12 mouse cellular contexts compared by ENCODE assay signal in the genomic region with DNA sequence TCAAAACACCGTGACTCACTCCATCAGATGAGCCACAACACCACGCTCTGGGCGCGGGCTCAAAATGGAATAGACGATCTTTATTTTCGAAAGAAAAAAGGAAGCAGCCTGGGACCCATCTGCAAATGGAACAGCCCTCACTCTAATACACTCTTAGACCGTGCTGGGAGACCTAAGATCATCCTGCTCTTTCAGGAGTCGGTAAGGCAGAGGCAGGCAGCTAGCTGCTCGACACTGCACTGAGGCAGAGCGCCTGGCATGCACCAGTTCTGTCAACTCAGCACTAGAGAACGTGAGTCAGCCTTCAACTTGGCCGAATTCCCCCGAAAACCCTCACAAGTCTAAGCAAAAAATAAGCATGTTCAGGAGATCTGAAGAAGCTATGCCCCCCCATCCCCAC.
DNase-seq lines count a peak whose midpoint lies in the region; ATAC-seq and TF ChIP-seq lines count a peak whose summit lies in the region.
"Had no signal": no experiment of that assay in that cellular context is flagged by ENCODE, and none has a peak within 500 bp of the region (broad histone marks: within the 10 kb centered on the region; RNA-seq: fewer than 3 reads in every experiment).

No protein-coding gene starts in this region.

- peaks cover 82% of the 10 kb centered on the region for H3K4me1 ChIP-seq in hindbrain, embryonic 10.5 days (replicated peaks)
- peaks cover 3% of the 10 kb centered on the region; the same call in 1 of the 2 replicates for H3K4me1 ChIP-seq in hindbrain, postnatal 0 days (ENCODE audit: insufficient read depth, low read length)
- peaks cover 42% of the 10 kb centered on the region for H3K4me1 ChIP-seq in hindbrain, embryonic 15.5 days (replicated peaks)
- peaks cover 26% of the 10 kb centered on the region for H3K4me1 ChIP-seq in olfactory bulb, adult 2 months (ENCODE audit: control insufficient read depth, insufficient read depth, low read length)
- H3K4me1 ChIP-seq: liver, embryonic 15.5 days had no signal

- no peak overlapping the region for H3K4me2 ChIP-seq in hindbrain, postnatal 0 days (ENCODE audit: low read depth, low read length)
- peak overlapping the region; percentile 18; the same call in 1 of the 2 replicates for H3K4me2 ChIP-seq in hindbrain, embryonic 15.5 days
- H3K4me2 ChIP-seq: liver, embryonic 15.5 days had no signal

- no peaks in the 10 kb centered on the region for H3K9me3 ChIP-seq in hindbrain, embryonic 10.5 days
- H3K9me3 ChIP-seq in hindbrain, postnatal 0 days (ENCODE audit: low read length): no peaks in the 10 kb centered on the region
- H3K9me3 ChIP-seq in hindbrain, embryonic 15.5 days: no peaks in the 10 kb centered on the region
- H3K9me3 ChIP-seq: liver, embryonic 15.5 days had no signal

- intact Hi-C loops in gastrocnemius, postnatal 14 days (cut with DNase I; ENCODE audit: low total_unique reads): loop anchor here (10.0 kb wide), 1 partner anchor 97 kb away; no protein-coding TSS in a partner anchor

- no peak overlapping the region for H3K4me3 ChIP-seq in hindbrain, embryonic 10.5 days
- no peak overlapping the region for H3K4me3 ChIP-seq in hindbrain, postnatal 0 days (ENCODE audit: low read length)
- no peak overlapping the region for H3K4me3 ChIP-seq in hindbrain, embryonic 15.5 days
- H3K4me3 ChIP-seq in olfactory bulb, adult 2 months (ENCODE audit: insufficient read depth, low read depth, low read length): peak overlapping the region; percentile 8; the same call in 1 of the 2 replicates
- H3K4me3 ChIP-seq: liver, embryonic 15.5 days; myocyte had no signal

- H3K9ac ChIP-seq in hindbrain, postnatal 0 days (replicated peaks; ENCODE audit: low read length): no peak overlapping the region
- no peak overlapping the region for H3K9ac ChIP-seq in hindbrain, embryonic 15.5 days
- H3K9ac ChIP-seq: liver, embryonic 15.5 days had no signal

- WGBS in hindbrain, embryonic 10.5 days: 46% methylated on average over 13 of the region's 13 CpGs
- WGBS in hindbrain, postnatal 0 days: 41% methylated on average over 13 of the region's 13 CpGs
- WGBS in hindbrain, embryonic 15.5 days: 39% methylated on average over 13 of the region's 13 CpGs
- WGBS in olfactory bulb, adult 2 months: 22% methylated on average over 13 of the region's 13 CpGs

- DNase-seq in hindbrain, embryonic 10.5 days (ENCODE audit: low spot score): no peak
- DNase-seq in hindbrain, postnatal 0 days (ENCODE audit: low spot score): no peak
- DNase-seq in brain, adult 2 months (ENCODE audit: low read depth, low spot score): peak; percentile 91
- DNase-seq in B cell, adult 2 months: no peak
- DNase-seq in gastrocnemius, postnatal 14 days: no peak
- DNase-seq: embryo, embryonic 11 days had no signal

- TF ChIP-seq CTCF in hindbrain, postnatal 0 days (IDR thresholded peaks at IDR 0.05; ENCODE audit: low read depth): no peak
- no peak for TF ChIP-seq CTCF in olfactory bulb, adult 2 months (IDR thresholded peaks at IDR 0.05; ENCODE audit: insufficient read depth, low read depth, low read length)

- TF ChIP-seq POLR2A in olfactory bulb, adult 2 months (IDR thresholded peaks at IDR 0.05; ENCODE audit: insufficient read depth, low read depth, low read length): no peak

- no peaks in the 10 kb centered on the region for H3K27me3 ChIP-seq in hindbrain, embryonic 10.5 days (ENCODE audit: insufficient read depth, poor library complexity, severe bottlenecking)
- H3K27me3 ChIP-seq in hindbrain, postnatal 0 days (ENCODE audit: insufficient read depth, low read length): no peaks in the 10 kb centered on the region
- no peaks in the 10 kb centered on the region for H3K27me3 ChIP-seq in hindbrain, embryonic 15.5 days
- H3K27me3 ChIP-seq: liver, embryonic 15.5 days had no signal

- no peaks in the 10 kb centered on the region for H3K36me3 ChIP-seq in hindbrain, embryonic 10.5 days
- H3K36me3 ChIP-seq in hindbrain, postnatal 0 days (ENCODE audit: insufficient read depth, low read length): no peaks in the 10 kb centered on the region
- no peaks in the 10 kb centered on the region for H3K36me3 ChIP-seq in hindbrain, embryonic 15.5 days
- H3K36me3 ChIP-seq: liver, embryonic 15.5 days had no signal

- H3K27ac ChIP-seq in hindbrain, embryonic 10.5 days: peak overlapping the region; percentile 93
- H3K27ac ChIP-seq in hindbrain, postnatal 0 days: no peak overlapping the region
- H3K27ac ChIP-seq in hindbrain, embryonic 15.5 days (replicated peaks): 0 out of 2 replicates have a peak overlapping the region, but pooled peaks have one; percentile 11
- H3K27ac ChIP-seq in olfactory bulb, adult 2 months (ENCODE audit: insufficient read depth, low read depth, low read length): peak overlapping the region; percentile 83
- H3K27ac ChIP-seq: kidney, postnatal 0 days; liver, embryonic 15.5 days had no signal

- no peak for ATAC-seq in hindbrain, postnatal 0 days
- ATAC-seq in hindbrain, embryonic 15.5 days (ENCODE audit: low FRiP score, low read depth): no peak
- ATAC-seq in granulocyte monocyte progenitor cell, adult 5-6 weeks (replicated peaks; ENCODE audit: poor library complexity, severe bottlenecking): no peak
